Mouse (Mus musculus) brain, embryonic 14.5 days (tissue): ENCODE results near the gene Pigv. TPM values are rescaled to one million over a fixed set of nuclear protein-coding genes. Genes with fewer than 3 reads are reported as not detected.
A peak's percentile ranks its signal among the peaks of the same experiment; 100 is the strongest.
"Not testable (repeated sequence)": the region's sequence is repeated elsewhere in the genome, so short reads cannot be mapped to it uniquely, and the experiment has no call there.

Source experiments
- DNase-seq: peaks from one replicate; pipeline ENCODE4 v3.0.0-alpha.2; 2011; ENCODE audit warnings: low read depth
- CTCF ChIP-seq: fragments of 200-500 bp; IDR thresholded peaks from 2 replicates; pipeline ENCODE4 v1.5.1; 2012; ENCODE audit warnings: inconsistent platforms, mild to moderate bottlenecking, moderate library complexity, borderline replicate concordance; ENCODE audit not compliant: insufficient read depth, insufficient read length; ENCODE audit errors: extremely low read depth
- POLR2A ChIP-seq: fragments of 200-500 bp; IDR thresholded peaks from 2 replicates; pipeline ENCODE4 v1.6.1; 2012; ENCODE audit warnings: mild to moderate bottlenecking, inconsistent platforms, borderline replicate concordance; ENCODE audit not compliant: poor library complexity, insufficient read depth, insufficient read length, severe bottlenecking; ENCODE audit errors: extremely low read depth
- polyA plus RNA-seq: library from polyadenylated mRNA; depleted of rRNA; stranded (reverse); fragments of >200 nt; gene quantifications from 2 replicates; pipeline ENCODE4 v1.2.3, GENCODE M21; 2012

The Pigv gene
- polyA plus RNA-seq, 1 experiment: 11.7 TPM

GRCm38 (mm10) chr4:133669652-133670210 is 2.7 kb downstream of the Pigv start:
- peak; percentile 42 for DNase-seq
- TF ChIP-seq POLR2A (no peak), CTCF (peak; percentile 40; the same call in 1 of the 2 replicates)

GRCm38 (mm10) chr4:133668537-133668936 is 3.9 kb downstream of the Pigv start:
- TF ChIP-seq CTCF: no peak
- TF ChIP-seq POLR2A: no peak
- DNase-seq: no peak

- DNase-seq: no peak
- TF ChIP-seq POLR2A: no peak
- no peak for TF ChIP-seq CTCF
These were observed 6.2 kb downstream of the Pigv start for GRCm38 (mm10) chr4:133666199-133666598.

GRCm38 (mm10) chr4:133665118-133665517 is 7.3 kb downstream of the Pigv start:
- TF ChIP-seq CTCF: no peak
- no peak for TF ChIP-seq POLR2A
- DNase-seq: peak; percentile 58

- no peak for TF ChIP-seq POLR2A
- no peak for TF ChIP-seq CTCF
These were observed 9.5 kb downstream of the Pigv start for GRCm38 (mm10) chr4:133662945-133663344.

GRCm38 (mm10) chr4:133662421-133662820 is 10.0 kb downstream of the Pigv start:
- TF ChIP-seq CTCF: no peak
- TF ChIP-seq POLR2A: no peak
- DNase-seq: no peak

More at GRCm38 (mm10) chr4:133662945-133663344, 9.5 kb downstream of the Pigv start:
- DNase-seq: no peak

GRCm38 (mm10) chr4:133660193-133661155 is 12.0 kb downstream of the Pigv start:
- TF ChIP-seq POLR2A (no peak), CTCF (no peak)
- DNase-seq: peak; percentile 93

GRCm38 (mm10) chr4:133659497-133660192 is 12.8 kb downstream of the Pigv start:
- peak; percentile 30 for DNase-seq
- TF ChIP-seq CTCF (no peak), POLR2A (no peak)

GRCm38 (mm10) chr4:133658729-133659128 is 13.7 kb downstream of the Pigv start:
- TF ChIP-seq CTCF: no peak
- TF ChIP-seq POLR2A: no peak
- DNase-seq: no peak

GRCm38 (mm10) chr4:133657829-133658458 is 14.5 kb downstream of the Pigv start:
- TF ChIP-seq POLR2A (no peak), CTCF (no peak)
- peak; percentile 46 for DNase-seq

GRCm38 (mm10) chr4:133656997-133657396 is 15.4 kb downstream of the Pigv start:
- no peak for TF ChIP-seq POLR2A
- TF ChIP-seq CTCF: no peak

GRCm38 (mm10) chr4:133656294-133656693 is 16.2 kb downstream of the Pigv start:
- TF ChIP-seq CTCF (no peak), POLR2A (no peak)
- DNase-seq: no peak

More at GRCm38 (mm10) chr4:133656997-133657396, 15.4 kb downstream of the Pigv start:
- no peak for DNase-seq

- not testable (repeated sequence) for DNase-seq
These were observed 18.4 kb downstream of the Pigv start for GRCm38 (mm10) chr4:133654070-133654469.
